Mouse (Mus musculus) intestine, embryonic 16.5 days (tissue): ENCODE data around the gene Nrip3. TPM values are rescaled to one million over a fixed set of nuclear protein-coding genes. Genes with fewer than 3 reads are reported as not detected.

Source experiments
- ATAC-seq: fragments of 200-750 bp; cut with Nextera tagmentation; 2 replicates; pipeline ENCODE4 v1.8.0; 2017; ENCODE audit warnings: moderate TSS enrichment, moderate library complexity
- H3K27ac ChIP-seq: fragments of 300-500 bp; sonication (generic); 2 replicates; pipeline ENCODE4 v1.5.1; 2014; ENCODE audit warnings: mild to moderate bottlenecking, low read length
- H3K27me3 ChIP-seq: fragments of 300-500 bp; sonication (generic); replicated peaks from 2 replicates; pipeline ENCODE4 v1.6.1; 2014; ENCODE audit warnings: low read length, control low read depth, mixed read lengths; ENCODE audit not compliant: control insufficient read depth, insufficient read depth
- H3K36me3 ChIP-seq: fragments of 300-500 bp; sonication (generic); 2 replicates; pipeline ENCODE4 v1.6.1; 2014; ENCODE audit warnings: low read length, control low read depth; ENCODE audit not compliant: control insufficient read depth, insufficient read depth
- H3K4me1 ChIP-seq: fragments of 300-500 bp; sonication (generic); 2 replicates; pipeline ENCODE4 v1.6.1; 2014; ENCODE audit warnings: low read length, control low read depth, mixed read lengths; ENCODE audit not compliant: control insufficient read depth, insufficient read depth
- H3K4me2 ChIP-seq: fragments of 300-500 bp; sonication (generic); 2 replicates; pipeline ENCODE4 v1.6.1; 2014; ENCODE audit warnings: low read depth, low read length, control low read depth
- H3K4me3 ChIP-seq: fragments of 300-500 bp; sonication (generic); 2 replicates; pipeline ENCODE4 v1.5.1; 2014; ENCODE audit warnings: mild to moderate bottlenecking, low read length
- H3K9ac ChIP-seq: fragments of 300-500 bp; sonication (generic); 2 replicates; pipeline ENCODE4 v1.6.1; 2014; ENCODE audit warnings: low read depth, low read length
- H3K9me3 ChIP-seq: fragments of 300-500 bp; sonication (generic); 2 replicates; pipeline ENCODE4 v1.6.1; 2016; ENCODE audit warnings: low read length, control low read depth; ENCODE audit not compliant: control insufficient read depth
- WGBS: fragments of 180-500 bp; shearing (Covaris S2); extraction: QIAGEN DNeasy Blood & Tissue Kit; methylation state at CpG from one replicate; pipeline ENCODE4 v1.1.7; 2014; 5-methylcytosine and 5-hydroxymethylcytosine counted together
- polyA plus RNA-seq: library from polyadenylated mRNA; unstranded; fragments of >200 nt; fragmentation: Nextera tagmentation; extraction: Ambion mirVana; gene quantifications from 2 replicates; pipeline ENCODE4 v1.2.1, GENCODE M21; 2015

The Nrip3 gene
- polyA plus RNA-seq, 1 experiment from 2014 or later: 0.39 TPM

DNA sequence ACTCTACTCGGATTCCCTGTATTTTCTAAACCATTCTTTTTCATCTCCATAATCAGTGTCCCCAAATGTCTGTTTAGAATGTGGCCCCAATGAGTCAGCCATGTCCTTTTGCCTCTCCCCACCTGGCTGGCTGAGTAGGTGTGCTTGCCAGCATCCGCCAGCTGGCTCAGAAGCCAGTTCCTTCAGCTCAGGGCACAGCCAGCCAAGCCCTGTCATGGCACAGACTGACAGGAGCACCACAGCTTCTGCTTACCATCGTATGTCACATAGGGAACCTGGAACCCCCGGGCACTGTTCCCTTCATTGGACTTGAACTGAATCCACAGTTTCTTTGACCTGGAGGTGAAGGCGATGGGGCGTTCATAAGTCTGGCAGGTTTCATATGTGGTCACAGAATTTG lies 22.5 kb upstream of the Nrip3 start:
- Histone ChIP-seq H3K4me3 (no peak overlapping the region), H3K4me1 (no peaks in the 10 kb centered on the region), H3K4me2 (no peak overlapping the region), H3K9me3 (no peaks in the 10 kb centered on the region), H3K27ac (no peak overlapping the region), H3K9ac (no peak overlapping the region), H3K27me3 (no peaks in the 10 kb centered on the region), H3K36me3 (no peaks in the 10 kb centered on the region)
- 90% methylated on average over 6 of the region's 6 CpGs for WGBS
- ATAC-seq: no peak

DNA sequence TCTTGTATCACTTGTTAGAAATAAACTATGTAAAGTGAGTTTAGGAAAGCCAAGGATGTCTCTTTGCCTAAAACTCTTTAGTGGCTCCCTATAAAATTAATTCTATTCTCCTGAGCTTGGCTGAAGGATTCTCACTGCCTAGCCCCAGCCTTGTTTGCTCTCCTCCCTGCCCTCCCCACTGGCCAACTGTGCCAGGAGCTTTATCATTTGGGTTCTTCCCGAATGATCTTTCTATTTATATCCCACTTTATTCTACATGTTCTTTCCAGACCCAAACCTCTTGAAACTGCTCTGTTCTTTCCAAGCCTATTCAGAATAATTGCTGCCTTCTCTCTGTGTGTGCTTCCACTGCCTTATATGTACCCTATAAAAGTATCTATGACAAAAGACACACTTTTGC lies 21.7 kb upstream of the Nrip3 start:
- Histone ChIP-seq H3K36me3 (no peaks in the 10 kb centered on the region), H3K4me2 (no peak overlapping the region), H3K4me3 (no peak overlapping the region), H3K9ac (no peak overlapping the region), H3K4me1 (no peaks in the 10 kb centered on the region), H3K27me3 (no peaks in the 10 kb centered on the region), H3K27ac (no peak overlapping the region), H3K9me3 (no peaks in the 10 kb centered on the region)
- 46% methylated on average over 1 of the region's 1 CpGs for WGBS
- ATAC-seq: no peak

DNA sequence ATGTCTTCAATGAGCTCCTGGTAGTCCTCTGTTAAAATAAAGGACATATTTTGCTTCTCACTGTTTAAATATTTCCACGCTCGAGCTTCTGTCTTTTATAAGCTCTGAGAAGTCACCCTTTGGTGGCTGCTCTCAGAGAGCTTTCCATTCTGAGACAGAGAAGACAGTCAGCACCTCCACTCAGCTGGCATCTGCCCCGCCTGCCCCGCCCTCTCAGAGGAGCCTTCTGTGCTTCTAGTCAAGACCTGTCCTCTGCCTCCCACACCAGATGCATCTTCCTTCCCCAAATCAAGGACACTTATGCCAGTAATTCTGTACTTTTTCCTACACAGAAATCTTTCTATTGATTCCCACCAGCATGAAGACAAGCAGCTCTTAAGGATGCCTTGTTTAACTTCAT lies 18.8 kb upstream of the Nrip3 start:
- no peak for ATAC-seq
- no peaks in the 10 kb centered on the region for H3K27me3 ChIP-seq
- H3K36me3 ChIP-seq: no peaks in the 10 kb centered on the region
- no peaks in the 10 kb centered on the region for H3K9me3 ChIP-seq
- H3K27ac ChIP-seq: no peak overlapping the region
- 76% methylated on average over 4 of the region's 4 CpGs for WGBS
- no peak overlapping the region for H3K4me2 ChIP-seq
- H3K9ac ChIP-seq: no peak overlapping the region
- H3K4me3 ChIP-seq: no peak overlapping the region
- no peaks in the 10 kb centered on the region for H3K4me1 ChIP-seq

- H3K36me3 ChIP-seq: no peaks in the 10 kb centered on the region
- no peaks in the 10 kb centered on the region for H3K4me1 ChIP-seq
- H3K9me3 ChIP-seq: no peaks in the 10 kb centered on the region
- no peak overlapping the region for H3K9ac ChIP-seq
- no peak overlapping the region for H3K4me3 ChIP-seq
- no peak overlapping the region for H3K4me2 ChIP-seq
- 72% methylated on average over 11 of the region's 11 CpGs for WGBS
- no peak overlapping the region for H3K27ac ChIP-seq
- no peaks in the 10 kb centered on the region for H3K27me3 ChIP-seq
- no peak for ATAC-seq
These were observed 17.3 kb upstream of the Nrip3 start for GRCm38 (mm10) chr7:109799168-109799567.

DNA sequence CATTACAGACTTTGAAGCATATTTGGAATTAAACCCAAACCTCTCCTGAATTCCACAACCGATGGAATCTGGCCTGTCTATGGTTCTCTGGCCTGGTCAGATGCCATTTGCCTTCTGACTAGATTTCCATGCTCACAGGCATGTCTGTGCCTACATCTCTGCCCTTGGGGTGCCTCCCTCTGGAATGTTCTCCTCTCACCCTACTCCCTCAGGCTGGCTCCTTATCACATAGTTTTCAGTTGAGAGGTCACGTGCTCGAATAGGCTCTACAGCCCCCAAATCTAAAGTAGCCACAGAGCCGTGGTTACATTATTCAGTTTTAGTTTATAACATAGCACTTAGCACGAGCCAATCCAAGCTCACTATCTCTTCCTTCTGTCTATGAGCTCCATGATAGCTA lies 13.7 kb upstream of the Nrip3 start:
- 57% methylated on average over 5 of the region's 5 CpGs for WGBS

DNA sequence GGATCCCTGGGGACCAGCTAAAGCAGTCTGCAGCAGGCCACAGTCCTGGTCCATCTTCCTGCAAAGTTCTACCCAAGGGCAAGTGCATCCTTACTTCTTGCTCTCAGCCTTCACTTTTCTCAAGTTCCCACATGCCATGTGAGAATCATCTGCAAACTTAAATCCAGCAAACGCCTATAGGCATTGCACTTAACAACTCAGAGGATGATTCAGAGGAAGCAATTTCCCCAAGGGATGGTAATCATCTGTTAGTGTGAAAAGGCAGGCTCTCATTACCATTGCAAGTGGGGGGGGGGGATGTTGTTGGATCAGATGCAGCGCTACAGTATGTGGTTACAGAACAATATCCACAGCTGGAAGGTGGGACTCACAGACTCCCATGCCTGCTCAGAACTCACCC lies 12.7 kb upstream of the Nrip3 start:
- Histone ChIP-seq H3K27me3 (no peaks in the 10 kb centered on the region), H3K27ac (no peak overlapping the region), H3K4me2 (no peak overlapping the region), H3K9ac (no peak overlapping the region), H3K4me1 (no peaks in the 10 kb centered on the region), H3K4me3 (no peak overlapping the region), H3K36me3 (no peaks in the 10 kb centered on the region), H3K9me3 (no peaks in the 10 kb centered on the region)
- no peak for ATAC-seq
- 73% methylated on average over 2 of the region's 2 CpGs for WGBS

More for the DNA sequence above, 13.7 kb upstream of the Nrip3 start:
- H3K4me3 ChIP-seq: no peak overlapping the region
- H3K9me3 ChIP-seq: no peaks in the 10 kb centered on the region
- H3K4me2 ChIP-seq: no peak overlapping the region
- H3K27me3 ChIP-seq: no peaks in the 10 kb centered on the region
- no peaks in the 10 kb centered on the region for H3K4me1 ChIP-seq
- H3K9ac ChIP-seq: no peak overlapping the region
- H3K27ac ChIP-seq: no peak overlapping the region
- no peaks in the 10 kb centered on the region for H3K36me3 ChIP-seq
- ATAC-seq: 0 out of 2 replicates have a peak, but pooled peaks have one; percentile 21

GRCm38 (mm10) chr7:109792759-109793158 lies 10.9 kb upstream of the Nrip3 start:
- no peaks in the 10 kb centered on the region for H3K9me3 ChIP-seq
- no peak overlapping the region for H3K27ac ChIP-seq
- peak; percentile 42; the same call in 1 of the 2 replicates for ATAC-seq
- H3K9ac ChIP-seq: no peak overlapping the region
- H3K4me2 ChIP-seq: no peak overlapping the region
- WGBS: 72% methylated on average over 2 of the region's 2 CpGs
- H3K4me3 ChIP-seq: no peak overlapping the region
- no peaks in the 10 kb centered on the region for H3K4me1 ChIP-seq
- no peaks in the 10 kb centered on the region for H3K27me3 ChIP-seq
- no peaks in the 10 kb centered on the region for H3K36me3 ChIP-seq

- H3K36me3 ChIP-seq: no peaks in the 10 kb centered on the region
- ATAC-seq: no peak
- H3K27ac ChIP-seq: no peak overlapping the region
- H3K9ac ChIP-seq: no peak overlapping the region
- H3K4me3 ChIP-seq: no peak overlapping the region
- no peak overlapping the region for H3K4me2 ChIP-seq
- no peaks in the 10 kb centered on the region for H3K4me1 ChIP-seq
- 65% methylated on average over 3 of the region's 3 CpGs for WGBS
- no peaks in the 10 kb centered on the region for H3K9me3 ChIP-seq
- H3K27me3 ChIP-seq: no peaks in the 10 kb centered on the region
These were observed 9.0 kb upstream of the Nrip3 start for GRCm38 (mm10) chr7:109790818-109791217.

GRCm38 (mm10) chr7:109787860-109788259 lies 6.0 kb upstream of the Nrip3 start:
- H3K27ac ChIP-seq: no peak overlapping the region

DNA sequence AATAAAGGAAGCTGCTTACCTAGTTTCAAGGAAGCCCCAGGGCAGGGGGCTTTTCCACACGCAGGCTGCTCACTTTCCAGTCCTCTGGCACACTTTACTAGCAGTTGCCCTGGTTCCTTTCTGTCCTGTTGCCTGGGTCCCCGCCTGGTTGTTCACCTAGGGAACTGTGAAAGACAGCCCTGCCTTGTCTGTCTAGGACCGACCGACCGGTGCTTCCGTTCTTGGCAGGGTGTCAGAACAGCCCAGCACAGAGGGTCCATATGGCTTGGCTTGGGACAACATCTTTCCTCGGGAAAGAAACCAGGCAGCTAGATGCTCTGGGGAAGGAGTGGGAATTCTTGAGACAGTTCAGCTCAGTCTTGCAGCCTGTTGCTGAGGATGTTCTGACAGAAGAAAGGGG lies 1.5 kb upstream of the Nrip3 start:
- H3K9ac ChIP-seq: no peak overlapping the region
- H3K27me3 ChIP-seq: peaks cover 29% of the 10 kb centered on the region
- H3K36me3 ChIP-seq: no peaks in the 10 kb centered on the region
- ATAC-seq: no peak
- 38% methylated on average over 7 of the region's 7 CpGs for WGBS
- no peaks in the 10 kb centered on the region for H3K9me3 ChIP-seq
- no peak overlapping the region for H3K4me3 ChIP-seq
- no peak overlapping the region for H3K27ac ChIP-seq
- H3K4me1 ChIP-seq: peaks cover 10% of the 10 kb centered on the region
- H3K4me2 ChIP-seq: no peak overlapping the region

More at GRCm38 (mm10) chr7:109787860-109788259, 6.0 kb upstream of the Nrip3 start:
- Histone ChIP-seq H3K4me1 (no peaks in the 10 kb centered on the region), H3K36me3 (no peaks in the 10 kb centered on the region), H3K4me3 (no peak overlapping the region), H3K27me3 (peaks cover 3% of the 10 kb centered on the region; the same call in 1 of the 2 replicates), H3K4me2 (no peak overlapping the region), H3K9me3 (no peaks in the 10 kb centered on the region), H3K9ac (no peak overlapping the region)
- WGBS: 69% methylated on average over 2 of the region's 2 CpGs
- ATAC-seq: no peak
